Mouse (Mus musculus) left cerebral cortex, postnatal 10 days (tissue): Measurements from ENCODE around the gene Lman1l. TPM values are rescaled to one million over a fixed set of nuclear protein-coding genes. Genes with fewer than 3 reads are reported as not detected.

Source experiments
- DNase-seq, 2 experiments: peaks; one replicate each; pipeline ENCODE4 v3.0.0; 2021 to 2022; ENCODE audit warnings: low spot score in 2 of 2, mixed read lengths in 1 of 2; ENCODE audit errors: extremely low spot score in 1 of 2
- intact Hi-C: fragments of 180-260 bp; cut with DNase I; formaldehyde crosslinking; loops from one replicate; pipeline ENCODE4 v1.15.1; 2025
- total RNA-seq, 2 experiments: library from RNA; stranded (reverse); gene quantifications; 2 replicates each; pipeline ENCODE4 v1.2.3; 2021

The Lman1l gene
- total RNA-seq, 2 experiments from 2014 or later: not detected

GRCm38 (mm10) chr9:57629118-57629874, 8.7 kb upstream of the Lman1l start:
- intact Hi-C loops: no loop called here
- peak; percentile 71 to 83 for DNase-seq

DNA sequence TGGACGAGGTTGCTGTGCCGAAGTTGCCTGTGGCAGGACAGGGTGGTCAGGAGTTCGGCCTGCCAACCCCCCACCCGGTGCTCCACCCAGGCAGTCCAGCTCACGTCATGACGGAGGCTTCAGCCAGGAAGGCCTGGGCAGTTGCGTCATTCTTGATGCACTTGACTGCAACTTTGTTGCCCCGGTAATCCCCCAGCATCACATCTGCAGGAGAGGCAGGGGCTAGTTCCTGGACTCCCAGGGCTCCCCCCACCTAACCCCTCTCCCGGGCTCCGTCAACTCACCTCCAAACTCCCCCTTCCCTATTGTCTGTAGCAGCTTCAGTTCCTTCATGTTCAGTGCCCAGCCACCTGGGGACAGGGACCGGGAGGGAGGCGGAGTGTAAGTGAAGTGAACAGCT, 8.1 kb upstream of the Lman1l start:
- DNase-seq: peak in 1 of 2 experiments; percentile 29
- intact Hi-C loops: no loop called here

DNA sequence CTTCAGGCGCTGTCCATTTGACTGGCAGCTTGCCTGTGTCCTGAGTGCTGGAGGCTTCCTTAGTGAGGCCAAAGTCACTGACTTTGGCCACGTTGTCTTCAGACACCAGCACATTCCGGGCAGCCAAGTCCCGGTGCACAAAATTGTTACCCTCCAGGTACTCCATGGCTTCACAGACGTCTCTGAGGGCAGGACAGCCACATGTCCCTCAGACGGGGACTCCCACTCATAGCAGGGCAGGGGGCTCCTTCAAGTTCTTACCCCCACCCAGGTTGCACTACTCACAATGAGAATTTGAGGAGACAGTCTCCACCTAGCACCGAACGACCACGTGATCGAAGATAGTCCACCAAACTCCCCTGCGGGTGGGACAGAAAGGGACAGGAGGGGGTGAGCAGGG, 7.3 kb upstream of the Lman1l start:
- intact Hi-C loops: no loop called here
- DNase-seq: no peak

- peak in 1 of 2 experiments; percentile 24 for DNase-seq
- intact Hi-C loops: no loop called here
These were observed 6.6 kb upstream of the Lman1l start for GRCm38 (mm10) chr9:57627191-57627590.

- peak in 1 of 2 experiments; percentile 76 for DNase-seq
- intact Hi-C loops: no loop called here
These were observed 5.3 kb upstream of the Lman1l start for GRCm38 (mm10) chr9:57625674-57626500.

- intact Hi-C loops: no loop called here
- peak in 1 of 2 experiments; percentile 20 for DNase-seq
These were observed 3.7 kb upstream of the Lman1l start for GRCm38 (mm10) chr9:57624295-57624694.

DNA sequence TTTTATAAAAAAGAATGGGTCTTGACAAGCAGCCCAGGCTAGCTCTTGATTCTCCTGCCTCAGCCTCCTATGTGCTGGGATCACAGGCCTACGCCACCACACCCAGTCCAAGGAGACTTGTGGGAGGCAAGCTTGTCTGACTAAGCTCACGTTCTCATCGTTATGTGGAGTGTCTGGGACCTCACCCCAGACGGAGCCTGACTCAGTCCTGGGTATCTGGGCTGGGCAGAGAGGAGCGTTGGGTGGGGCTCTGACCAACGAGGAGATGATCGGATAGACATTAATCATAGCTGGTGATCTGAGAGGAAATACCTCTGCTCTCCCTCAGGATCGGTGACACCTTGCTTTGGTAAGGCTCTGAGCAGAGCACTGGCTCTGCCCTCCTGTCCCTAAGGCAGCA, 1.7 kb downstream of the Lman1l start:
- DNase-seq: no peak
- intact Hi-C loops: no loop called here

DNA sequence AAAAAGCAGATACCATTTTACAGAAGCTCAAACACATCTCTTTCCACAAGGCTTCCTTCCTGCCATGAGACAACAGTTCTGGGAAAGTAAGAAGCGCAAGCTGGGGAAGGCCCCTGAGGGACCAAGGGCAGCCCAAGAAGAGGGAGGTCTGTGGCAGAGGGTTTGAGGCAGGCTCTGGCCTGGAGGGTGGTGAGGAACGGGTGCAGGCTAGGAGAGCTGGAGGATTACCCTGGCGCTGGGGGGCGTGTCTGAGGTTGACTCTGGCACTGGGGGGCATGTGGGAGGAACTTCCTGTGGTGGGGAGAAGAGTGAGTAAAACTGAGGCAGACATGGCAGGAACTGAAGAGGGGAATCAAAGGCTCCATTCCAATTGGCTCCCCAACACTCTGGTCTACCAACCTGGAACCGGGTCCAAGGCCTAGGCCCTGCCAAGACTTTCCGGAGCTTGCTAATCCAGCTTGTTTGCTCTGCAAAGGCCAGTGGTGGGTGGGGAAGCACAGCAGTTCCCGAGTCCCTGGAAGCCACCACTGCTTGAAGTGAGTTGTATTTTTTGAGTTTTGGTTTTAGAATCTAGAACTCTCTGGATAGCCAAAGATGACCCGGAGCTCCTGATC, 2.9 kb downstream of the Lman1l start:
- intact Hi-C loops: no loop called here
- no peak for DNase-seq

- no peak for DNase-seq
- intact Hi-C loops: no loop called here
These were observed 5.8 kb downstream of the Lman1l start for GRCm38 (mm10) chr9:57614786-57615185.

DNA sequence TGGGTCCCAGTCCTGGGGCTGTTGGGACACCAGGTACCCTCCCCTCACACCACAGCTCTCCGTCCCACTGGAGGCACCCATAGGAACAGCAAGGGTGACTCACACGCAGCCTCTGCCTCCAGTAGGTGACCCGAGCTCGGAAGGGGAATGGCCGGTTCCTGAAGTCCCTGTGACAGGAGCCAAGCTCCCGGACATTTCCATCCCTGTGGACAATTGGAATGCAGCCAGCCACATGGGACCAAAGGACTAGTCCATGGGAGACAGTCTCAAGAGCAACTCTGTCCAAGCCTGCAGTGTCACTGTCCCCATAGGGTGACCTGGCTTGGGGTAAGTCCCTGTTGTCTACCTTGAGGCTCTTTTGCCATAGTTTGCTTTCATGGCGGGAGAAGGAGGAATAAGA, 6.6 kb downstream of the Lman1l start:
- intact Hi-C loops: no loop called here

GRCm38 (mm10) chr9:57612587-57612986, 8.0 kb downstream of the Lman1l start:
- DNase-seq: no peak
- intact Hi-C loops: no loop called here

More for the DNA sequence above, 6.6 kb downstream of the Lman1l start:
- DNase-seq: peak in 1 of 2 experiments; percentile 56

- DNase-seq: peak in 1 of 2 experiments; percentile 51
- intact Hi-C loops: no loop called here
These were observed 10.2 kb downstream of the Lman1l start for GRCm38 (mm10) chr9:57610359-57610826.

DNA sequence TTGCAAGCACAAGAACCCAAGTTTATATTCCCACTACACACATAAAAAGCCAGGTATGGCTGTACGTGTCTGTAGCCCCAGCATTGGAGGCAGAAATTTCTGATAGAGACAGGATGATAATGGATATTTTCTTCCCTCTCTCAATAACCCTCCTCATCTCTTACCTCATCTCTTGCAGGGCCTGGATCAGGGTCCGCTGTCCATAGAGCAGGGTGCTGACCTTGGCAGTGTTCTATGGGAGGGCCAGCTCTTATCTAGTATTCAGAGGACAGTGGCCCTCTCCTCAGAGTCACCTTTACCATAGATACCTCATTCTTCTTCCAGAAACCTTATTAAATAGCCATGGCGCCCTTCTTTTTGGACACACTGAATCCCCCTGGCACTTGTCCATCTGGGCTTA, 10.8 kb downstream of the Lman1l start:
- DNase-seq: no peak
- intact Hi-C loops: no loop called here

GRCm38 (mm10) chr9:57606139-57606851, 14.3 kb downstream of the Lman1l start, which contains the start of gene Cplx3:
Gene Cplx3 (minus strand): TSS chr9:57606281.
- intact Hi-C loops: no loop called here
- DNase-seq: peak in 1 of 2 experiments; percentile 81

GRCm38 (mm10) chr9:57605503-57605902, 15.1 kb downstream of the Lman1l start:
- intact Hi-C loops: no loop called here
- no peak for DNase-seq

GRCm38 (mm10) chr9:57604875-57605274, 15.7 kb downstream of the Lman1l start:
- intact Hi-C loops: no loop called here
- no peak for DNase-seq

DNA sequence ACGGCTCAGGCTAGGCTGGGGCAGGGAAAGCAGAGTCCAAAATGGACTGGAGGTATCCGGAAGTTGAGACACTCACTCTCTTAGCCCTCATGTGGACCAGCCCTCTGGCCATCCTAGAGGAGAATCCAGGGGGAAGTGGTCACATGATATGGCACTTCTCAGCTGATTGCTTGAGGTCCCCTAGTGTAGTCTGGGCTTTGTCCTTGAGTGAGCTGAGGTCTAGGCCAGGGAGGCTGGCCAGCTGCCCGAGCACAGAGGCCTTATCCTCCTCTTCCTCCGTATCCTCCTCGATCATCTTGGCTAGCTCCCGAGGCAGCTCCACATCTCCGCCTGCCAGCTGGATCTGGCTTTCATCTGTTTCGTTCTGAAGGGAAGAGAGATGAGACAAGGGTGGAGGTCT, 18.5 kb downstream of the Lman1l start:
- intact Hi-C loops: no loop called here
- no peak for DNase-seq

DNA sequence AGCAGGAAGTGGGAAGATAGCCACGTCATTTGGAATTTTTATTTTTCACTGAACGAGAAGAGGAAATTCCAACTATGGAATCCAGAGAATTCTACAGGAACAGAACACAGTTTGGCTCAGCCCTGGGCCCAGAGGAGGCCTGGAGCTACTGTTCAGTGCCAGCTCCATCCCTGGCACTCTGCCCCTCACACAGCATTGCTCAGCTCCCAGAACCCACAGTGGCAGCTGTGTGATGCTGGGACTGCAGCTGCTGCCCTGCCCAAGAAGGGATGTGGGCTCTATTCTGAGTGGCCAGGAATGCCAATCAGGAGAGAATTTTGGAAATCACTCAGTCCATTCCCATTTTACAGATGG, 19.2 kb downstream of the Lman1l start:
- peak; percentile 63 to 80 for DNase-seq
- intact Hi-C loops: no loop called here
